Mouse (Mus musculus): Measurements from ENCODE around the gene Dnajc28. TPM values are rescaled to one million over a fixed set of nuclear protein-coding genes. Genes with fewer than 3 reads are reported as not detected.

Gene Dnajc28
- polyA plus RNA-seq, 1 experiment from 2014 or later, result 5.9 TPM

DNA sequence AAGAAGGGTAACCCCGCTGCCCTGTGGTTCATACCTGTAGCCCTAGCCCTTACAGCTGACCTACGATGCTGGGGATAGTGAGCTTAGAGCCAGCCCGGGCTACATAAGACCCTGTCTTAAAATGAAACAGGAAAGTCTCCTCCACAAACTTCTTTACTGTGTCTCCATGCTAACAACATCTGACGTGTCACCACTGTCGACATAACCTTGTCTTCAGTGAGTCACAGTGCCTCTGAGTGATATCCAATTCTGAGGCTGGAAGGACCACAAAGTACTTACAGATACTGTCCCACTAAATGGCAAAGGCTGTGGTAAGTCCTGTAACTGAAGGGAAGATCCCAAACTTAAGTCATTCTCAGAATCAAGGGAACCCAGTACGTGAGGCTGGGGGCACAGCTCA, 32.6 kb downstream of the Dnajc28 start:
- WGBS, result 92% methylated on average over 6 of the region's 6 CpGs
- no peaks in the 10 kb centered on the region for H3K9me3 ChIP-seq (replicated peaks)
- no peak overlapping the region for H3K4me3 ChIP-seq (replicated peaks)
- ATAC-seq (ENCODE audit: low FRiP score), result no peak
- H3K27me3 ChIP-seq (replicated peaks), result no peaks in the 10 kb centered on the region
- no peaks in the 10 kb centered on the region for H3K4me1 ChIP-seq
- H3K9ac ChIP-seq (replicated peaks), result no peak overlapping the region
- no peak overlapping the region for H3K4me2 ChIP-seq
- H3K27ac ChIP-seq (replicated peaks), result no peak overlapping the region
- H3K36me3 ChIP-seq, result peaks cover 30% of the 10 kb centered on the region

DNA sequence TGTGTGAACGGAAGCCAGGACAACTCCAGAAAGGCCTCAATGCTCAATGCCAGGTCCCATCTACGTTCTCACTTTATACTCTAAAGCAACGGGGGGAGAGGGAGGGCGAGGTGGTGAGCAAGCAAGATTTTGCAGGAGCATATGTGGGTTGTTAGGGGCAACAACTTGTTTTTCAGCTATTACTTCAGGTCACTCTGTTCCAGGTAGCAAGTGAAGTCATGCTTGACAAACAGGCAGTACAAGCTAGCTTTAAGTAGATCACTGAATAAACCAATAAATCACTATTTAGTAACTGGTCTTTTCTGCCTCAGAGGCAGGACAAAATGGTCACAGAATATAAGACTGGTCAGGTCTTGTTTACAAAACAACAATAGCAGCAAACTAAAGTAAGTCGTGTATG, 33.2 kb downstream of the Dnajc28 start:
- WGBS, result 91% methylated on average over 5 of the region's 5 CpGs

DNA sequence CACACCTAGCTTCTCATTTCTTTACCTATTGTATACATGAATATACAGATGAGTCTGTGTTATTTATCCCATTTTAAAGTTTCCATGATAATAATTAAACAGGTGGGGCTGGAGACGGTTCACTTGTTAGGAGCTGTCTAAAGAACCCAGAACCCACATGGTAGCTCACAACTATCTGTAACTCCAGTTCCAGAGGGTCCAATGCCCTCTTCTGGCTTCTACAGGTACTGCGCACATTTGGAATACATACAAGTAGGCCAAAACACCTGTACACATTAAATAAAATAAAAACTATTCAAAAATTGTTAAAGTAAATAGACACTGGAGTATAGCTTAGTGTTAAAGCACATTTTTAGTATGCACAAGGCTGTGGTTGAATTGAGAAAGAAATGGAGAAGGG, 36.5 kb downstream of the Dnajc28 start:
- Histone ChIP-seq H3K9ac (replicated peaks) (no peak overlapping the region), H3K4me3 (replicated peaks) (no peak overlapping the region), H3K27ac (replicated peaks) (no peak overlapping the region), H3K27me3 (replicated peaks) (no peaks in the 10 kb centered on the region), H3K9me3 (replicated peaks) (no peaks in the 10 kb centered on the region), H3K4me2 (no peak overlapping the region), H3K36me3 (peaks cover 54% of the 10 kb centered on the region), H3K4me1 (0 out of 2 replicates have a peak, but pooled peaks cover 4% of the 10 kb centered on the region)
- WGBS, result 70% methylated on average over 2 of the region's 2 CpGs
- no peak for ATAC-seq (ENCODE audit: low FRiP score)

More for the DNA sequence above, 33.2 kb downstream of the Dnajc28 start:
- H3K4me1 ChIP-seq, result no peaks in the 10 kb centered on the region
- no peak overlapping the region for H3K27ac ChIP-seq (replicated peaks)
- no peak overlapping the region for H3K4me2 ChIP-seq
- H3K9ac ChIP-seq (replicated peaks), result no peak overlapping the region
- H3K9me3 ChIP-seq (replicated peaks), result no peaks in the 10 kb centered on the region
- H3K27me3 ChIP-seq (replicated peaks), result no peaks in the 10 kb centered on the region
- no peak overlapping the region for H3K4me3 ChIP-seq (replicated peaks)
- no peak for ATAC-seq (ENCODE audit: low FRiP score)
- peaks cover 36% of the 10 kb centered on the region for H3K36me3 ChIP-seq

DNA sequence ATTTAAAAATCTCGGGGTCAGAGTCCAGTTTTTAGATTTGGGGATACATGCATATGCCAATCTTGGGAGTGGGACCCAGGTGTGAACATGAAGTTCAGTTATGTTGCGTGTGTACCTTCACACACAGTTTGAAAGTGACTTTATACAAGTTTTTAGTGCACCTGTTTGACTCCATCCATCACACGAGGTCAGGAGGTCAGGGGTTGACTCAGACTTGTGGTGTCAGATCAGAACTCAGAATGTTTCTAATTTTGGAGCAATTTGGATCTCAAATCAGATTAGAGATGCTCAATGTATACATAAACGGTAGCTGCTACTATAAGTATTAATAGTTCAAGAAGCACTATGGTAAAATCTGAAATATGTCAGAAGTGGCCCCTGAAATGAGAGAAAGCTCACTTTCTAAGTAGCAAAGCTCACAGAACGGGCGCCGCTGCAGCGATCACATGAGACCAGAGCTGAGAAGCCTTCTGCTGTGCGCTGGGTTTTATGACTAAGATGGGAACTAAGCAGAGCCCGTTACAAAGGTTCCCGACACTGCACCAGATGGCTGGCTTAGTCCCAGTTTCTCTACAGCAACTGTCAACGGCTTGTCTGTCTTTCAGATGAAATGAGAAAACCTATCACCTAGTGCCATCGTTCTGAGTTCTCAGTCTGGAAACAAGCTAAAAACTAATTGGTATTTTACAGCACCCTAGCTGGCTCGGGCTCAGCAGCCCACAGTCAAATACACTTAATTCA, 39.7 kb downstream of the Dnajc28 start:
- Histone ChIP-seq H3K4me2 (no peak overlapping the region), H3K36me3 (peaks cover 49% of the 10 kb centered on the region), H3K9me3 (replicated peaks) (no peaks in the 10 kb centered on the region), H3K4me3 (replicated peaks) (no peak overlapping the region), H3K27ac (replicated peaks) (no peak overlapping the region), H3K27me3 (replicated peaks) (no peaks in the 10 kb centered on the region), H3K4me1 (0 out of 2 replicates have a peak, but pooled peaks cover 4% of the 10 kb centered on the region), H3K9ac (replicated peaks) (no peak overlapping the region)
- 62% methylated on average over 14 of the region's 14 CpGs for WGBS
- no peak for ATAC-seq (ENCODE audit: low FRiP score)

DNA sequence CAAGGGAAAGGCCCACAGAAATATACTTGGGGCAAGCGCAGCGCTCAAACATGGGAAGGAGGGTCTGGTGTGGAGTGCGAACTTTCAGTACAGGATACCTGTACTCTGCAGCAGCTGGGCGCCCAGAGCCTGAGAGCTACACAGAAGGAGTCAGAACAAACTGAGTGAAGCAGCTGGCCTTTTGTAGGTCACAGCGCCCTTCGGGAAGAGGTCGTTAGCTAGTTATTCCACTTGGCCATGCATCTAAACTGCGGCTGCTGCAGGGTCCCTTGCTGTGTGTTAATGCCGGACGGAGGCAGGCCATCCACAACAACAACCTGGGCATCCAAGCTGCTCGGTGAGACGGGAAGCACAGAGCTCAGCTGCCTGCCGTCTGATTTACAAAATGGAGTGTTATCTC, 43.7 kb downstream of the Dnajc28 start:
- Histone ChIP-seq H3K4me3 (replicated peaks) (no peak overlapping the region), H3K27ac (replicated peaks) (no peak overlapping the region; the same call in 1 of the 2 replicates), H3K9ac (replicated peaks) (no peak overlapping the region), H3K9me3 (replicated peaks) (no peaks in the 10 kb centered on the region), H3K27me3 (replicated peaks) (no peaks in the 10 kb centered on the region), H3K4me2 (no peak overlapping the region), H3K36me3 (peaks cover 40% of the 10 kb centered on the region), H3K4me1 (0 out of 2 replicates have a peak, but pooled peaks cover 4% of the 10 kb centered on the region)
- no peak for ATAC-seq (ENCODE audit: low FRiP score)
- 49% methylated on average over 13 of the region's 13 CpGs for WGBS

DNA sequence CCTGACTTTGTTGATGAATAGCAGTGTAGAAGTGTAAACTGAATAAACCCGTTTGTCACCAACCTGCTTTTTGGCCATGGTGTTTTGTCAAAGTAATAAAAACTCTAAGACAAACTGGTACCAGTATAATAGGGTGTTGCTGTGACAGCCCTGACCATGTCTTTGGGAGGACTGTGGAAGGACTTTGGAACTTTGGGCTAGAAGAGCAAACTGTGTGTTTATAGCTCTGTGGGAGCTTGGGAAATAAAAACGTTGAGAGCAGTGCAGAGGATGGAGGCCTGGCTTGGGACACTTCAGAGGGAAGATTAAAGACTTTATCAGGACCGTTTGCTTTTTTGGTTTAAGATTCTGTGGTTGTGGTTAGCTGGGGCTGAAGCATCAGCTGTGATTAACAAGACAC, 47.7 kb downstream of the Dnajc28 start:
- no peak overlapping the region for H3K4me3 ChIP-seq (replicated peaks)
- no peaks in the 10 kb centered on the region for H3K27me3 ChIP-seq (replicated peaks)
- no peak overlapping the region for H3K4me2 ChIP-seq
- 66% methylated on average over 3 of the region's 3 CpGs for WGBS
- no peak for ATAC-seq (ENCODE audit: low FRiP score)
- no peaks in the 10 kb centered on the region for H3K9me3 ChIP-seq (replicated peaks)
- no peak overlapping the region for H3K9ac ChIP-seq (replicated peaks)
- H3K27ac ChIP-seq (replicated peaks), result no peak overlapping the region
- peaks cover 14% of the 10 kb centered on the region for H3K36me3 ChIP-seq
- H3K4me1 ChIP-seq, result no peaks in the 10 kb centered on the region

DNA sequence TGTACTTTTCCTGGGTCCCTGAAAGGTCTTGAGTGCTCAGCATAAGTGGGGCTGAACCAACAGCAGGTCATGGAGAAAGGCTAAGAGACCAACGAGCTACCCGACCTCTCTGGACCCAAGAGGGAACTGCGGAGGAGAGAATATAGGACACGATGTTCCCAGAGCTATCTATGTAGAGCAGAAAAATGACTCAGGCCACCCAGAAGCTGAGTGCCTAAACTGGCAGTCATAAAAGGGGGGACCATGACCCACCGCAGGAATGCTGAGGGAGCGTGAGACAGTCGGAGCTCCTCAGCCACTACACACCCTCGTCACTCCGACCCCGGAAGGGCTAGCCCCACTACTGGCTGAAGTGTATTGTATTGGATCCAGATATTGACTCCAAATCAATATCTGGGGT, 49.9 kb downstream of the Dnajc28 start:
- Histone ChIP-seq H3K9ac (replicated peaks) (no peak overlapping the region), H3K4me3 (replicated peaks) (no peak overlapping the region), H3K27ac (replicated peaks) (no peak overlapping the region), H3K4me2 (no peak overlapping the region), H3K36me3 (peaks cover 9% of the 10 kb centered on the region), H3K4me1 (no peaks in the 10 kb centered on the region), H3K27me3 (replicated peaks) (no peaks in the 10 kb centered on the region), H3K9me3 (replicated peaks) (no peaks in the 10 kb centered on the region)
- WGBS, result 87% methylated on average over 10 of the region's 10 CpGs
- ATAC-seq (ENCODE audit: low FRiP score), result no peak

DNA sequence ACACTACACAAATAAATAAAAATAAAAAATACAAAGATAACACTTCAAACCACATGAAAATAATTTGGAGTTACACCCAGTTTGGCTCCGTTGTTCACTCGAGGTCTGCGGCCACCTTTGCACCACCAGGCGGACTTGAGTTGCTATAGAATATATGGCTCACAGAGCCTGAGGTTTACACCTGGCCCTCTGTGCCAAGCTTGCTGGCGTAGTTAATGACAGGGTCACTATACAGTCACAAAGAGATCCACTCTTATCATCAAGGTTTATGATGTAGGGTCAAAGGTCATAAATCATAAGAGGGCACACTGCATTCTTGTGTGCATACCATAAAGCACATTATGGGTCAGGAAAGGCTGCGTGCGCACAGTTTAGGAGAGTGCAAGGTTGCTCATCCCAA, 52.8 kb downstream of the Dnajc28 start:
- H3K36me3 ChIP-seq, result peaks cover 27% of the 10 kb centered on the region
- no peaks in the 10 kb centered on the region for H3K9me3 ChIP-seq (replicated peaks)
- H3K27me3 ChIP-seq (replicated peaks), result no peaks in the 10 kb centered on the region
- ATAC-seq (ENCODE audit: low FRiP score), result no peak
- no peak overlapping the region for H3K4me2 ChIP-seq
- no peak overlapping the region for H3K9ac ChIP-seq (replicated peaks)
- H3K4me3 ChIP-seq (replicated peaks), result no peak overlapping the region
- H3K4me1 ChIP-seq, result no peaks in the 10 kb centered on the region
- 85% methylated on average over 7 of the region's 7 CpGs for WGBS
- H3K27ac ChIP-seq (replicated peaks), result no peak overlapping the region

DNA sequence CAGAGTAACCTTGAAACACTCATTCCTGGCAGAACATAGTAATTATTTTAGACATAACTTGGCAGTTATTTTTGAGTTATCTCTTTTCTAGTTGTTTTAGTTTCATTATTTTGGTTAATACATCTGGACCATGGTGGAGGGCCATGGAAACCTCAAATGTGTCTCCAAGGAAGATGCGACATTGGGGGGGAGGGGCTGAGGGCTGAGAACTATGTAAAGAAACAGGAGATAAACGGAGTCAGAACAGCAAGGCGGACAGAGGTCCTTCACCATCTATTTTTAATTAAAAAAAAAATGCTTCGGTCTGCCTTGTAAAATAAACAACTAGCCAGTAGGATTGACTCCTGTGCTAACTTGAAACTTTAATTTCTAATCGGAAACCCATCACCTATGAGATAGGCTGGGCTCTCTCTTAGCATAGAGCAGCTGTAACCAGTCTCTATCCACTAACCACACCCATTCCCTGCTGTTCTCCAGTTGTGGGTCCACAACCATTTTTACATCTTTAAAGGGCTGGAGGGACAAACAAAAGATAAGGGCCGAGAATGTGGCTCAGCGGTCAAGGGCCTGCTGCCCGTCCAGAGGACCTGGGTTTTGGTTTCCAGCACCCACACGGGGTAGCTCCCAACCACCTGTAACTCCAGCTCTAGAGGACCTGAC, 53.4 kb downstream of the Dnajc28 start:
- no peak for ATAC-seq (ENCODE audit: low FRiP score)
- 69% methylated on average over 9 of the region's 9 CpGs for WGBS
- H3K27me3 ChIP-seq (replicated peaks), result no peaks in the 10 kb centered on the region

DNA sequence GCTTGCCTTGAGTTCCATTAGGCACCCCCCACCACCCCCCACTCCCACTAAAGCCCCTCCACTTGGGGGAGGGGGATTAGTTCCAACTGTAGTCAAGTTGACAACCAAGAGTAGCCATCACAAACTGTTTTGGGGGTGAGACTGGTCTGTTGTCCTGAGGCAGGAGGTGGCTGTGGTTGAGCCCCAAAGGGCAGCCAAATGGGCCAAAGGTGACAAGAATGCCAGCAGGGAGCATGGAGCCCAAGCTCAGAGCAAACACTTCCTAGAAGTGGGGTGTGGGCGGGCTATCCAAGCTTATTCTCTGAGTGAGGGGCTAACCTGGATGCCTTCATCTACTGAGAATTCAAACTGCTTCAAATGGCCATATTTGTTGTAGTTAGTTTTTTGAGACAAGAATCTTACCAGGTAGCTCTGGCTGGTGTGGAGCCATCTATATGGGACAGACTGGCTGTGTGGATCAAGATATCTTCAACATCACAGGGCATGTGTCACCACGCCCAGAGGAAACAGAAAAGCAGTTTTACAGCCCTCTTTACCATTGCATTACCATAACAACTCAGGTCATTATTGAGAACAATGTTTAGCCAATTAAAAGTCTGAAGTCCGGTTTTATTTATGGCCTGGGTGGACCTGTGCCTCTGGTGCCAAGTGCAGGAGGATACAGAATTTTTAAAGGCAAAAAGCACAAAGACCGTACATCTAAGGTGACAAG, 54.1 kb downstream of the Dnajc28 start:
- no peak overlapping the region for H3K4me3 ChIP-seq (replicated peaks)
- no peak overlapping the region for H3K4me2 ChIP-seq
- ATAC-seq (ENCODE audit: low FRiP score), result no peak
- no peaks in the 10 kb centered on the region for H3K27me3 ChIP-seq (replicated peaks)
- H3K9me3 ChIP-seq (replicated peaks), result no peaks in the 10 kb centered on the region
- no peak overlapping the region for H3K27ac ChIP-seq (replicated peaks)
- H3K4me1 ChIP-seq, result no peaks in the 10 kb centered on the region
- peaks cover 34% of the 10 kb centered on the region for H3K36me3 ChIP-seq
- H3K9ac ChIP-seq (replicated peaks), result no peak overlapping the region
- WGBS, result 48% methylated on average over 4 of the region's 4 CpGs

More for the DNA sequence above, 53.4 kb downstream of the Dnajc28 start:
- H3K27ac ChIP-seq (replicated peaks), result no peak overlapping the region
- H3K9me3 ChIP-seq (replicated peaks), result no peaks in the 10 kb centered on the region
- H3K4me2 ChIP-seq, result no peak overlapping the region
- no peak overlapping the region for H3K4me3 ChIP-seq (replicated peaks)
- no peaks in the 10 kb centered on the region for H3K4me1 ChIP-seq
- peaks cover 30% of the 10 kb centered on the region for H3K36me3 ChIP-seq
- H3K9ac ChIP-seq (replicated peaks), result no peak overlapping the region
